Mouse (Mus musculus) liver, embryonic 14.5 days (tissue): ENCODE results near the gene Cabp7. TPM values are rescaled to one million over a fixed set of nuclear protein-coding genes. Genes with fewer than 3 reads are reported as not detected.

ENCODE experiments used
- ATAC-seq: fragments of 200-750 bp; cut with Nextera tagmentation; 2 replicates; pipeline ENCODE4 v1.8.0; 2017; ENCODE audit warnings: moderate number of reproducible peaks, mild to moderate bottlenecking, moderate library complexity; ENCODE audit not compliant: insufficient read depth
- DNase-seq, 3 experiments: peaks; one replicate each; pipeline ENCODE4 v3.0.0-alpha.2; 2012 to 2013; ENCODE audit warnings: low read depth in 3 of 3, low spot score in 3 of 3
- H3K27ac ChIP-seq: fragments of 300-500 bp; sonication (generic); 2 replicates; pipeline ENCODE4 v1.5.1; 2014; ENCODE audit warnings: moderate library complexity, mild to moderate bottlenecking, control low read depth, inconsistent platforms
- H3K27me3 ChIP-seq: fragments of 300-500 bp; sonication (generic); 2 replicates; pipeline ENCODE4 v1.6.1; 2014; ENCODE audit warnings: mild to moderate bottlenecking, low read length, moderate library complexity; ENCODE audit not compliant: control insufficient read depth, insufficient read depth
- H3K36me3 ChIP-seq: fragments of 300-500 bp; sonication (generic); replicated peaks from 2 replicates; pipeline ENCODE4 v1.6.1; 2014; ENCODE audit warnings: low read depth; ENCODE audit not compliant: control insufficient read depth, insufficient read depth
- H3K4me1 ChIP-seq, 2 experiments: fragments of 200-500 bp in 1 of 2; fragments of 300-500 bp in 1 of 2; sonication (generic) in 1 of 2; replicated peaks; 2 replicates each; pipeline ENCODE4 v1.6.1; 2012 to 2014; ENCODE audit warnings: antibody characterized with exemption in 1 of 2, inconsistent platforms in 1 of 2, low read length in 1 of 2; ENCODE audit not compliant: control insufficient read depth in 2 of 2, insufficient read depth in 2 of 2
- H3K4me2 ChIP-seq: fragments of 300-500 bp; sonication (generic); 2 replicates; pipeline ENCODE4 v1.6.1; 2014; ENCODE audit warnings: low read depth, mild to moderate bottlenecking, control low read depth, moderate library complexity
- H3K4me3 ChIP-seq, 2 experiments: fragments of 200-500 bp in 1 of 2; fragments of 300-500 bp in 1 of 2; sonication (generic) in 1 of 2; 2 replicates each; pipeline ENCODE4 v1.5.1; 2012 to 2014; ENCODE audit warnings: low read depth in 2 of 2, low read length in 2 of 2, mild to moderate bottlenecking in 2 of 2, control low read depth in 1 of 2, inconsistent platforms in 1 of 2, moderate library complexity in 1 of 2; ENCODE audit not compliant: insufficient read depth in 1 of 2
- H3K9ac ChIP-seq: fragments of 300-500 bp; sonication (generic); replicated peaks from 2 replicates; pipeline ENCODE4 v1.6.1; 2014; ENCODE audit warnings: mild to moderate bottlenecking, control low read depth, moderate library complexity
- H3K9me3 ChIP-seq: fragments of 300-500 bp; sonication (generic); 2 replicates; pipeline ENCODE4 v1.6.1; 2016; ENCODE audit warnings: low read length, mixed read lengths; ENCODE audit not compliant: control insufficient read depth
- CTCF ChIP-seq: IDR thresholded peaks from 2 replicates; pipeline ENCODE4 v1.5.1; 2016; ENCODE audit warnings: antibody characterized with exemption, low read depth, control low read depth
- EP300 ChIP-seq: IDR thresholded peaks from 2 replicates; pipeline ENCODE4 v1.6.1; 2016; ENCODE audit warnings: antibody characterized with exemption, low read depth
- WGBS: fragments of 180-500 bp; shearing (Covaris S2); extraction: QIAGEN DNeasy Blood & Tissue Kit; methylation state at CpG from one replicate; pipeline ENCODE4 v1.1.7; 2014; ENCODE audit not compliant: insufficient replicate concordance; 5-methylcytosine and 5-hydroxymethylcytosine counted together
- polyA plus RNA-seq, 2 experiments: library from polyadenylated mRNA; depleted of rRNA in 1 of 2; stranded (reverse) in 1 of 2; unstranded in 1 of 2; fragments of >200 nt; fragmentation: Nextera tagmentation in 1 of 2; extraction: Ambion mirVana in 1 of 2; gene quantifications; 2 replicates each; pipeline versions ENCODE4 v1.2.1 to v1.2.3; 2012 to 2014

Gene Cabp7
- polyA plus RNA-seq, 2 experiments = 0.02 to 0.04 TPM

DNA sequence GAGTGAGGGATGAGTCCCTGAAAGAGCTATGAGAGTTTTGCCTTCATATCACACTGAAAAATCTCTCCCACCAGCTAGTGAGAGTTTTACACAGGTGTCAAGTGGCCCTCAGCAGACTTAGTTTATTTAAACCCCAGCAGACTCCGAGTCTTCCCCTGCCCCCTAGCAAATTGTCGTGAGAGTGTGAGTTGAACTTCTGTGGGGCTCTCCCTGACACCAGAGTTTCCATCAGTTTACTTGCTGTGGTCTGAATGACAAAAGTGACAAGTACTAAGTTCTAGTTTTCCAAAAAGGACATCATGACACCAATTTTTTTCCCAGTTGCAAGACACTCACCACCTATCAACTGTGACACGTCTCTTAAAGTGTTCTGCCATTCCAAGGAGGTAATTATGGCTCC lies 58.7 kb downstream of the Cabp7 start:
- no peak overlapping the region for H3K9ac ChIP-seq
- H3K9me3 ChIP-seq = no peaks in the 10 kb centered on the region
- WGBS = 44% methylated on average over 3 of the region's 3 CpGs
- TF ChIP-seq EP300 (no peak), CTCF (no peak)
- H3K4me2 ChIP-seq = no peak overlapping the region
- no peak overlapping the region for H3K27ac ChIP-seq
- DNase-seq (no peak), ATAC-seq (no peak)
- H3K4me3 ChIP-seq = no peak overlapping the region
- H3K36me3 ChIP-seq = peaks cover 3% of the 10 kb centered on the region; the same call in 1 of the 2 replicates
- no peaks in the 10 kb centered on the region for H3K27me3 ChIP-seq
- H3K4me1 ChIP-seq = no peaks in the 10 kb centered on the region

DNA sequence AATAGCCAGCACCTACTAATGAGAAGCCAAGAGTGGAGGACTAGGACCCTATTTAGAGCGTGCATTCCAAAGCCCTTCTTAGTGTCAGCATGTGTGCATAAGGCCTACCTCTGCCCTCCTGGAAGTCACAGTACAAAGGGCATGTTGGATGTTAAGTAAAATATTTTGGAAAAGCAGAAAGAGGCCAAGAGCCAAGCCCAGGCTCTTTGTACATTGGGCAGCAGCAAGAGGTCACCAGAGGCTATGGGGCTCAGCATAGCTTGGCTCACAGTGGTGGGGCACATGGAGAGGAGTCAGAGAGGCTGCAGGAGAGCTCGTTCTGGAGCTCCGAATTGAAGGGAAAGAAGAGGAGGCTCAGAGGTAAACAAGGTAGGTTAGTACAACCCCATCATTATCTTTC lies 59.6 kb downstream of the Cabp7 start:
- H3K36me3 ChIP-seq = peaks cover 3% of the 10 kb centered on the region; the same call in 1 of the 2 replicates
- no peaks in the 10 kb centered on the region for H3K27me3 ChIP-seq
- no peak overlapping the region for H3K4me3 ChIP-seq
- 58% methylated on average over 3 of the region's 3 CpGs for WGBS
- H3K27ac ChIP-seq = no peak overlapping the region
- H3K9ac ChIP-seq = no peak overlapping the region
- no peaks in the 10 kb centered on the region for H3K9me3 ChIP-seq
- H3K4me1 ChIP-seq = no peaks in the 10 kb centered on the region
- TF ChIP-seq CTCF (no peak), EP300 (no peak)
- DNase-seq (no peak), ATAC-seq (no peak)
- H3K4me2 ChIP-seq = no peak overlapping the region

Other genes starting within 250 kb of the Cabp7 start
- gene Mtmr3, start 151.9 kb downstream of the Cabp7 start, polyA plus RNA-seq (2012; rRNA removed) = 18.0 and 20.3 TPM in 2 replicates
- gene Mtmr3, start 151.9 kb downstream of the Cabp7 start, polyA plus RNA-seq (2014; fragmentation: Nextera tagmentation; extraction: Ambion mirVana) = 24.3 and 27.2 TPM in 2 replicates
- gene Gm11032, start 126.7 kb downstream of the Cabp7 start, polyA plus RNA-seq (2012; rRNA removed) = not detected in 2 replicates
- not detected in 2 replicates for gene Gm11032, start 126.7 kb downstream of the Cabp7 start, polyA plus RNA-seq (2014; fragmentation: Nextera tagmentation; extraction: Ambion mirVana)
- 7.8 and 10.0 TPM in 2 replicates for gene Ascc2, start 109.0 kb downstream of the Cabp7 start, polyA plus RNA-seq (2012; rRNA removed)
- gene Ascc2, start 109.0 kb downstream of the Cabp7 start, polyA plus RNA-seq (2014; fragmentation: Nextera tagmentation; extraction: Ambion mirVana) = 15.0 and 17.3 TPM in 2 replicates
- gene Uqcr10, start 42.4 kb downstream of the Cabp7 start, polyA plus RNA-seq (2012; rRNA removed) = 481 and 569 TPM in 2 replicates
- gene Uqcr10, start 42.4 kb downstream of the Cabp7 start, polyA plus RNA-seq (2014; fragmentation: Nextera tagmentation; extraction: Ambion mirVana) = 728 and 747 TPM in 2 replicates
- 15.5 and 15.9 TPM in 2 replicates for gene Zmat5, start 42.1 kb downstream of the Cabp7 start, polyA plus RNA-seq (2012; rRNA removed)
- gene Zmat5, start 42.1 kb downstream of the Cabp7 start, polyA plus RNA-seq (2014; fragmentation: Nextera tagmentation; extraction: Ambion mirVana) = 25.7 and 26.3 TPM in 2 replicates
- 9.3 and 12.1 TPM in 2 replicates for gene Nf2, start 102.8 kb upstream of the Cabp7 start, polyA plus RNA-seq (2012; rRNA removed)
- gene Nf2, start 102.8 kb upstream of the Cabp7 start, polyA plus RNA-seq (2014; fragmentation: Nextera tagmentation; extraction: Ambion mirVana) = 10.7 TPM in 2 replicates
- gene Nipsnap1, start 127.2 kb upstream of the Cabp7 start, polyA plus RNA-seq (2012; rRNA removed) = 33.2 and 41.9 TPM in 2 replicates
- gene Nipsnap1, start 127.2 kb upstream of the Cabp7 start, polyA plus RNA-seq (2014; fragmentation: Nextera tagmentation; extraction: Ambion mirVana) = 63.4 and 70.2 TPM in 2 replicates
- 12.8 and 17.2 TPM in 2 replicates for gene Thoc5, start 148.5 kb upstream of the Cabp7 start, polyA plus RNA-seq (2012; rRNA removed)
- 15.9 and 19.3 TPM in 2 replicates for gene Thoc5, start 148.5 kb upstream of the Cabp7 start, polyA plus RNA-seq (2014; fragmentation: Nextera tagmentation; extraction: Ambion mirVana)
- gene Nefh, start 201.3 kb upstream of the Cabp7 start, polyA plus RNA-seq (2012; rRNA removed) = 0.08 and 0.16 TPM in 2 replicates
- gene Nefh, start 201.3 kb upstream of the Cabp7 start, polyA plus RNA-seq (2014; fragmentation: Nextera tagmentation; extraction: Ambion mirVana) = 0.22 and 0.29 TPM in 2 replicates
- 54.1 and 58.8 TPM in 2 replicates for gene Ap1b1, start 240.0 kb upstream of the Cabp7 start, polyA plus RNA-seq (2012; rRNA removed)
- 64.1 and 77.8 TPM in 2 replicates for gene Ap1b1, start 240.0 kb upstream of the Cabp7 start, polyA plus RNA-seq (2014; fragmentation: Nextera tagmentation; extraction: Ambion mirVana)